Mouse (Mus musculus) cortical plate, adult 2 months (tissue): ENCODE measurements at regions not wholly inside any gene's neighbourhood (a gene's known extent, or its start where the extent isn't known, plus 50 kb on each side); places are given as distances from the start of the nearest gene placed in this dataset.

ENCODE experiments used
- CTCF ChIP-seq: fragments of 200-500 bp; IDR thresholded peaks from 2 replicates; pipeline ENCODE4 v1.5.1; 2011; ENCODE audit warnings: mild to moderate bottlenecking, control low read depth, low read length; ENCODE audit not compliant: insufficient read depth; ENCODE audit errors: extremely low read depth
- POLR2A ChIP-seq: fragments of 200-500 bp; IDR thresholded peaks from 2 replicates; pipeline ENCODE4 v1.6.1; 2011; ENCODE audit warnings: mild to moderate bottlenecking, low read length, control low read depth; ENCODE audit not compliant: insufficient read depth; ENCODE audit errors: extremely low read depth

DNA sequence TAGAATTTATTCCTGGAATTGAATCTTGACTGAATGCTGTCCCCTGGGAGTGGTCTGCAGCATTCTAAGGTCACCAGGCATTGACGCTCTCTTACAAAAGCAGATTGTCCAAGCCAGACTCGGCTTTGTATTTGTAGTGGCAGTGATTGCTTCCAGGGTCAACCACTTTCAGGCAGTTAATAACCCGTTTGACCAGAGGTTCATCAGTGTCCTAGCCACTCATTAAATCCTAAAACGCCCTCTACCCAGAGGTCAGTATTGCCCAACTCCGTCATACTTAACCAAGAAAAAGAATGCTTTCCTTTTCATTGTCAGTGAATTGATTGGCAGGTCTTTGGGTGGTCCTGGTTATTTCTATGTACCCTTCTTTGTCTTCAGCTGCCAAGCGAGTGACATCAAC is 194.6 kb upstream of the Mctp2 start:
- TF ChIP-seq CTCF (no peak), POLR2A (no peak)
